Mouse (Mus musculus) lung, embryonic 16.5 days (tissue): ENCODE measurements at regions not wholly inside any gene's neighbourhood (a gene's known extent, or its start where the extent isn't known, plus 50 kb on each side); places are given as distances from the start of the nearest gene placed in this dataset.
A peak's percentile ranks its signal among the peaks of the same experiment; 100 is the strongest.

Experiments
- ATAC-seq: fragments of 200-750 bp; cut with Nextera tagmentation; 2 replicates; pipeline ENCODE4 v1.8.0; 2017; ENCODE audit warnings: low read depth, mild to moderate bottlenecking, moderate library complexity
- H3K27ac ChIP-seq: fragments of 300-500 bp; sonication (generic); 2 replicates; pipeline ENCODE4 v1.5.1; 2014; ENCODE audit warnings: mild to moderate bottlenecking, control low read depth, low read length
- H3K27me3 ChIP-seq: fragments of 300-500 bp; sonication (generic); 2 replicates; pipeline ENCODE4 v1.6.1; 2014; ENCODE audit warnings: low read depth, low read length, mixed read lengths; ENCODE audit not compliant: control insufficient read depth, insufficient read depth
- H3K36me3 ChIP-seq: fragments of 300-500 bp; sonication (generic); 2 replicates; pipeline ENCODE4 v1.6.1; 2014; ENCODE audit warnings: low read length; ENCODE audit not compliant: control insufficient read depth, insufficient read depth
- H3K4me1 ChIP-seq: fragments of 300-500 bp; sonication (generic); replicated peaks from 2 replicates; pipeline ENCODE4 v1.6.1; 2014; ENCODE audit warnings: low read length, mixed read lengths; ENCODE audit not compliant: control insufficient read depth, insufficient read depth
- H3K4me2 ChIP-seq: fragments of 300-500 bp; sonication (generic); 2 replicates; pipeline ENCODE4 v1.6.1; 2014; ENCODE audit warnings: low read depth, low read length, control low read depth
- H3K4me3 ChIP-seq: fragments of 300-500 bp; sonication (generic); 2 replicates; pipeline ENCODE4 v1.5.1; 2014; ENCODE audit warnings: mild to moderate bottlenecking, low read length, control low read depth
- H3K9ac ChIP-seq: fragments of 300-500 bp; sonication (generic); 2 replicates; pipeline ENCODE4 v1.6.1; 2014; ENCODE audit warnings: low read length, control low read depth
- H3K9me3 ChIP-seq: fragments of 300-500 bp; sonication (generic); 2 replicates; pipeline ENCODE4 v1.6.1; 2016; ENCODE audit warnings: low read length; ENCODE audit not compliant: control insufficient read depth
- WGBS: fragments of 180-500 bp; shearing (Covaris S2); extraction: QIAGEN DNeasy Blood & Tissue Kit; methylation state at CpG from one replicate; pipeline ENCODE4 v1.1.7; 2014; 5-methylcytosine and 5-hydroxymethylcytosine counted together

- Histone ChIP-seq H3K36me3 (no peaks in the 10 kb centered on the region), H3K27ac (no peak overlapping the region), H3K9me3 (no peaks in the 10 kb centered on the region), H3K9ac (no peak overlapping the region), H3K4me3 (no peak overlapping the region), H3K4me2 (no peak overlapping the region), H3K4me1 (no peaks in the 10 kb centered on the region), H3K27me3 (no peaks in the 10 kb centered on the region)
- WGBS, result 61% methylated on average over 10 of the region's 10 CpGs
- ATAC-seq, result no peak
These were observed 518.0 kb upstream of the Tmem132c start for GRCm38 (mm10) chr5:126723304-126724295.

- Histone ChIP-seq H3K4me3 (no peak overlapping the region), H3K27ac (no peak overlapping the region)
- WGBS, result 76% methylated on average over 9 of the region's 9 CpGs
These were observed 517.3 kb upstream of the Tmem132c start for GRCm38 (mm10) chr5:126724329-126724728.

GRCm38 (mm10) chr5:126733470-126733869 is 508.1 kb upstream of the Tmem132c start:
- H3K27me3 ChIP-seq, result no peaks in the 10 kb centered on the region
- no peak for ATAC-seq
- peak overlapping the region; percentile 51 for H3K4me2 ChIP-seq
- no peaks in the 10 kb centered on the region for H3K36me3 ChIP-seq
- no peaks in the 10 kb centered on the region for H3K9me3 ChIP-seq
- H3K4me3 ChIP-seq, result peak overlapping the region; percentile 29
- 3% methylated on average over 6 of the region's 15 CpGs for WGBS
- H3K9ac ChIP-seq, result no peak overlapping the region; the same call in 1 of the 2 replicates
- H3K27ac ChIP-seq, result no peak overlapping the region
- no peaks in the 10 kb centered on the region; the same call in 1 of the 2 replicates for H3K4me1 ChIP-seq

More at GRCm38 (mm10) chr5:126724329-126724728, 517.3 kb upstream of the Tmem132c start:
- ATAC-seq, result no peak
- Histone ChIP-seq H3K36me3 (no peaks in the 10 kb centered on the region), H3K27me3 (no peaks in the 10 kb centered on the region), H3K9ac (no peak overlapping the region), H3K4me2 (no peak overlapping the region), H3K9me3 (no peaks in the 10 kb centered on the region), H3K4me1 (no peaks in the 10 kb centered on the region)

- Histone ChIP-seq H3K27me3 (no peaks in the 10 kb centered on the region), H3K27ac (no peak overlapping the region), H3K4me1 (no peaks in the 10 kb centered on the region; the same call in 1 of the 2 replicates), H3K4me3 (no peak overlapping the region), H3K9ac (no peak overlapping the region), H3K9me3 (no peaks in the 10 kb centered on the region), H3K36me3 (no peaks in the 10 kb centered on the region), H3K4me2 (no peak overlapping the region)
- no peak for ATAC-seq
These were observed 505.9 kb upstream of the Tmem132c start for GRCm38 (mm10) chr5:126735733-126736132.

GRCm38 (mm10) chr5:126737681-126738080 is 503.9 kb upstream of the Tmem132c start:
- H3K27me3 ChIP-seq, result no peaks in the 10 kb centered on the region
- no peak overlapping the region for H3K9ac ChIP-seq
- no peak overlapping the region for H3K27ac ChIP-seq
- no peak overlapping the region for H3K4me2 ChIP-seq
- WGBS, result 85% methylated on average over 4 of the region's 4 CpGs
- no peak overlapping the region for H3K4me3 ChIP-seq
- ATAC-seq, result no peak
- no peaks in the 10 kb centered on the region for H3K9me3 ChIP-seq
- H3K4me1 ChIP-seq, result no peaks in the 10 kb centered on the region; the same call in 1 of the 2 replicates
- no peaks in the 10 kb centered on the region for H3K36me3 ChIP-seq

- no peak overlapping the region for H3K9ac ChIP-seq
- H3K4me3 ChIP-seq, result no peak overlapping the region
- peaks cover 2% of the 10 kb centered on the region; the same call in 1 of the 2 replicates for H3K9me3 ChIP-seq
- no peak for ATAC-seq
- no peaks in the 10 kb centered on the region for H3K4me1 ChIP-seq
- no peaks in the 10 kb centered on the region for H3K36me3 ChIP-seq
- H3K27ac ChIP-seq, result no peak overlapping the region
- no peak overlapping the region for H3K4me2 ChIP-seq
- no peaks in the 10 kb centered on the region for H3K27me3 ChIP-seq
- 48% methylated on average over 10 of the region's 10 CpGs for WGBS
These were observed 500.7 kb upstream of the Tmem132c start for GRCm38 (mm10) chr5:126740861-126741410.

- ATAC-seq, result no peak
These were observed 486.5 kb upstream of the Tmem132c start for GRCm38 (mm10) chr5:126755107-126755506.

GRCm38 (mm10) chr5:126765037-126765707 is 476.4 kb upstream of the Tmem132c start:
- Histone ChIP-seq H3K4me2 (no peak overlapping the region), H3K27ac (no peak overlapping the region), H3K27me3 (no peaks in the 10 kb centered on the region), H3K9ac (no peak overlapping the region), H3K36me3 (no peaks in the 10 kb centered on the region), H3K9me3 (no peaks in the 10 kb centered on the region), H3K4me1 (no peaks in the 10 kb centered on the region), H3K4me3 (no peak overlapping the region)
- WGBS, result 16% methylated on average over 4 of the region's 4 CpGs
- no peak for ATAC-seq

More at GRCm38 (mm10) chr5:126755107-126755506, 486.5 kb upstream of the Tmem132c start:
- no peak overlapping the region for H3K27ac ChIP-seq
- 24% methylated on average over 1 of the region's 1 CpGs for WGBS
- H3K4me2 ChIP-seq, result no peak overlapping the region
- no peaks in the 10 kb centered on the region for H3K9me3 ChIP-seq
- H3K9ac ChIP-seq, result no peak overlapping the region
- no peak overlapping the region for H3K4me3 ChIP-seq
- no peaks in the 10 kb centered on the region for H3K4me1 ChIP-seq
- H3K36me3 ChIP-seq, result no peaks in the 10 kb centered on the region
- no peaks in the 10 kb centered on the region for H3K27me3 ChIP-seq

- H3K27me3 ChIP-seq, result no peaks in the 10 kb centered on the region
- no peak overlapping the region for H3K9ac ChIP-seq
- H3K36me3 ChIP-seq, result no peaks in the 10 kb centered on the region
- WGBS, result 33% methylated on average over 11 of the region's 11 CpGs
- H3K9me3 ChIP-seq, result no peaks in the 10 kb centered on the region
- H3K4me1 ChIP-seq, result no peaks in the 10 kb centered on the region
- no peak for ATAC-seq
- H3K4me2 ChIP-seq, result no peak overlapping the region
- H3K4me3 ChIP-seq, result no peak overlapping the region
- no peak overlapping the region for H3K27ac ChIP-seq
These were observed 472.6 kb upstream of the Tmem132c start for GRCm38 (mm10) chr5:126769031-126769430.
